In the genomic region with DNA sequence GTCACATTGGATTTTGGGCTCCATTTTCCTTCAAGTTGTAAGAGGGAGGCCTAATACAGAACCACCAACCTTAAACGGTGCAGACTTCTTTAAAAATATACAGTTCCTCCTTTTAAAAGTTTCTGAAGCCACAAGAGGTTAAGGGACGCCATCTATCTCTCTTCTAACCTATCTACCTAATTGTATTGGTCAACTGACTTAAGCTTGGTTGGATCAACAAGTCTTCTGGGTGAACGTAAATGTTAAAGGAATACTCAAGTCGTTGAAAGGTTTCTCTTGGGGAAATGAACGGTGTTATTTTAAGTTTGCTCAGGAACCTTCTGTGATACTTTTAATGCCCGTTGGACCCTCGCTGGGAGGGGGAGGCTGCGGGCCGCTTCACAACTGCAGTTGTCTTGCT, we compare ENCODE assay signal across 9 mouse cellular contexts. TPM values are rescaled to one million over a fixed set of nuclear protein-coding genes. Genes with fewer than 3 reads are reported as not detected.
DNase-seq lines count a peak whose midpoint lies in the region; ATAC-seq and TF ChIP-seq lines count a peak whose summit lies in the region.
"Had no signal": no experiment of that assay in that cellular context is flagged by ENCODE, and none has a peak within 500 bp of the region (broad histone marks: within the 10 kb centered on the region; RNA-seq: fewer than 3 reads in every experiment).

No protein-coding gene starts in this region.

- no peaks in the 10 kb centered on the region for H3K36me3 ChIP-seq in heart, embryonic 11.5 days (ENCODE audit: control insufficient read depth, insufficient read depth, low read length)
- no peaks in the 10 kb centered on the region; the same call in 1 of the 2 replicates for H3K36me3 ChIP-seq in ES-Bruce4 (ENCODE audit: control insufficient read depth, insufficient read depth, low read length, poor library complexity, severe bottlenecking)
- no peaks in the 10 kb centered on the region for H3K36me3 ChIP-seq in forebrain, embryonic 15.5 days
- H3K36me3 ChIP-seq in liver, postnatal 0 days (replicated peaks; ENCODE audit: insufficient read depth, low read length): peaks cover 10% of the 10 kb centered on the region

- peak overlapping the region; percentile 83 for H3K4me3 ChIP-seq in heart, embryonic 11.5 days (ENCODE audit: low read depth, low read length)
- peak overlapping the region; percentile 99 for H3K4me3 ChIP-seq in ES-Bruce4 (ENCODE audit: low read depth, low read length)
- H3K4me3 ChIP-seq in forebrain, embryonic 15.5 days: peak overlapping the region; percentile 91
- H3K4me3 ChIP-seq in liver, postnatal 0 days (ENCODE audit: low read depth, low read length): peak overlapping the region; percentile 88

- no peak for DNase-seq in heart, postnatal 25 days (ENCODE audit: low spot score)
- no peak for DNase-seq in liver, postnatal 0 days
- no peak for DNase-seq in thymus, postnatal 4 days
- no peak for DNase-seq in testis, postnatal 10 days (ENCODE audit: low spot score)
- DNase-seq in left cerebral cortex, adult 8-10 months (ENCODE audit: low spot score in 2 of 2): no peak

- H3K27ac ChIP-seq in heart, embryonic 11.5 days (ENCODE audit: low read depth, low read length): no peak overlapping the region
- no peak overlapping the region for H3K27ac ChIP-seq in ES-Bruce4 (ENCODE audit: insufficient read depth, low read length)
- peak overlapping the region; percentile 89; the same call in 1 of the 2 replicates for H3K27ac ChIP-seq in forebrain, embryonic 15.5 days (replicated peaks)
- peak overlapping the region; percentile 89 for H3K27ac ChIP-seq in liver, postnatal 0 days (ENCODE audit: low read depth)

- TF ChIP-seq CTCF in ES-Bruce4 (IDR thresholded peaks at IDR 0.05; ENCODE audit: low read depth, low read length): no peak
- TF ChIP-seq CTCF in liver, postnatal 0 days (IDR thresholded peaks at IDR 0.05; ENCODE audit: low read depth): no peak

- H3K4me1 ChIP-seq in heart, embryonic 11.5 days (ENCODE audit: control insufficient read depth, insufficient read depth, low read length): peaks cover 19% of the 10 kb centered on the region; the same call in 1 of the 2 replicates
- H3K4me1 ChIP-seq in ES-Bruce4 (ENCODE audit: control insufficient read depth, insufficient read depth, low read length): no peaks in the 10 kb centered on the region
- peaks cover 40% of the 10 kb centered on the region for H3K4me1 ChIP-seq in forebrain, embryonic 15.5 days
- H3K4me1 ChIP-seq in liver, postnatal 0 days (ENCODE audit: insufficient read depth): peaks cover 31% of the 10 kb centered on the region

- WGBS in heart, embryonic 11.5 days (ENCODE audit: insufficient replicate concordance): 16% methylated on average over 9 of the region's 9 CpGs
- 12% methylated on average over 9 of the region's 9 CpGs for WGBS in forebrain, embryonic 15.5 days
- 11% methylated on average over 9 of the region's 9 CpGs for WGBS in liver, postnatal 0 days (ENCODE audit: insufficient replicate concordance)

- no peak for TF ChIP-seq POLR2A in ES-Bruce4 (IDR thresholded peaks at IDR 0.05; ENCODE audit: insufficient read depth, low read length)

- peak overlapping the region; percentile 81 for H3K4me2 ChIP-seq in heart, embryonic 11.5 days
- peak overlapping the region; percentile 94 for H3K4me2 ChIP-seq in forebrain, embryonic 15.5 days (replicated peaks)
- peak overlapping the region; percentile 99 for H3K4me2 ChIP-seq in liver, postnatal 0 days (ENCODE audit: low read depth, low read length)

- no peak for TF ChIP-seq EP300 in ES-Bruce4 (IDR thresholded peaks at IDR 0.05; ENCODE audit: insufficient read depth, low read depth, low read length)
- TF ChIP-seq EP300 in liver, postnatal 0 days (IDR thresholded peaks at IDR 0.05; ENCODE audit: low read depth): no peak

- ATAC-seq in heart, embryonic 11.5 days (replicated peaks; ENCODE audit: insufficient number of reproducible peaks, low FRiP score, low TSS enrichment): no peak
- ATAC-seq in forebrain, embryonic 15.5 days (replicated peaks): no peak
- ATAC-seq in liver, postnatal 0 days: no peak

- no peaks in the 10 kb centered on the region for H3K27me3 ChIP-seq in heart, embryonic 11.5 days (ENCODE audit: control insufficient read depth, insufficient read depth, low read length)
- no peaks in the 10 kb centered on the region for H3K27me3 ChIP-seq in ES-Bruce4 (ENCODE audit: control insufficient read depth, insufficient read depth, low read length, poor library complexity, severe bottlenecking)
- H3K27me3 ChIP-seq in forebrain, embryonic 15.5 days: no peaks in the 10 kb centered on the region
- no peaks in the 10 kb centered on the region for H3K27me3 ChIP-seq in liver, postnatal 0 days (ENCODE audit: insufficient read depth, low read length)
- H3K27me3 ChIP-seq: CH12.LX had no signal

- intact Hi-C loops in heart, postnatal 25 days (cut with DNase I): loop anchor here (10.0 kb wide), 2 partner anchors 117 to 197 kb away; no protein-coding TSS in a partner anchor

- H3K9me3 ChIP-seq in heart, embryonic 11.5 days (replicated peaks; ENCODE audit: control insufficient read depth, low read length): no peaks in the 10 kb centered on the region
- H3K9me3 ChIP-seq in ES-Bruce4 (replicated peaks; ENCODE audit: control insufficient read depth, insufficient read depth, low read length, poor library complexity, severe bottlenecking): no peaks in the 10 kb centered on the region
- H3K9me3 ChIP-seq in forebrain, embryonic 15.5 days: no peaks in the 10 kb centered on the region
- H3K9me3 ChIP-seq in liver, postnatal 0 days (ENCODE audit: low read length): no peaks in the 10 kb centered on the region

- peak overlapping the region; percentile 87 for H3K9ac ChIP-seq in heart, embryonic 11.5 days (ENCODE audit: low read depth, low read length)
- peak overlapping the region; percentile 94 for H3K9ac ChIP-seq in ES-Bruce4 (ENCODE audit: low read depth, poor library complexity, severe bottlenecking)
- H3K9ac ChIP-seq in forebrain, embryonic 15.5 days (replicated peaks): peak overlapping the region; percentile 80
- peak overlapping the region; percentile 92 for H3K9ac ChIP-seq in liver, postnatal 0 days (replicated peaks)

RNA-seq across cellular contexts. Expression of a gene that starts 15.5 kb away (rescaled TPM):
- polyA plus RNA-seq in heart, embryonic 11.5 days (2014; fragmentation: Nextera tagmentation; extraction: Ambion mirVana): 13.9 and 14.5 TPM in 2 replicates
- total RNA-seq in heart, postnatal 25 days (2021): 10 to 100 TPM; 15.2 to 17.5 TPM
- polyA plus RNA-seq in ES-Bruce4 (2011; ENCODE audit: insufficient read depth, insufficient read length, low read depth, missing spikeins): 10.1 TPM in 2 replicates
- 15.1 and 17.1 TPM in 2 replicates for polyA plus RNA-seq in forebrain, embryonic 15.5 days (2015; fragmentation: Nextera tagmentation; extraction: Ambion mirVana)
- polyA plus RNA-seq in liver, postnatal 0 days (2015; fragmentation: Nextera tagmentation; extraction: Ambion mirVana): 8.7 and 11.1 TPM in 2 replicates
- total RNA-seq in left cerebral cortex, adult 8-10 months (2022): 100 to 1,000 TPM in 1 of 4 experiments, 10 to 100 TPM in 3; 79.6 to 101 (median 86.0) TPM
- total RNA-seq: CH12.LX had no signal

Comparison
In these comparisons a context has a peak if more than half of its experiments do, and no peak if none do; other contexts are left out.
1. H3K27ac ChIP-seq: peak in forebrain, embryonic 15.5 days (single experiment) and liver, postnatal 0 days (single experiment); none in heart, embryonic 11.5 days (single experiment) and ES-Bruce4 (single experiment).
2. Peak in every context shown above with its lines, with median percentiles within 50 percentile points of each other: H3K4me2 ChIP-seq, H3K4me3 ChIP-seq and H3K9ac ChIP-seq.